Mouse (Mus musculus) left cerebral cortex, adult 9 months (tissue): Measurements from ENCODE around the gene Fgd6.

Experiments
- DNase-seq, 2 experiments: peaks; one replicate each; pipeline ENCODE4 v3.0.0; 2022; ENCODE audit warnings: low spot score in 2 of 2

Gene Fgd6

DNA sequence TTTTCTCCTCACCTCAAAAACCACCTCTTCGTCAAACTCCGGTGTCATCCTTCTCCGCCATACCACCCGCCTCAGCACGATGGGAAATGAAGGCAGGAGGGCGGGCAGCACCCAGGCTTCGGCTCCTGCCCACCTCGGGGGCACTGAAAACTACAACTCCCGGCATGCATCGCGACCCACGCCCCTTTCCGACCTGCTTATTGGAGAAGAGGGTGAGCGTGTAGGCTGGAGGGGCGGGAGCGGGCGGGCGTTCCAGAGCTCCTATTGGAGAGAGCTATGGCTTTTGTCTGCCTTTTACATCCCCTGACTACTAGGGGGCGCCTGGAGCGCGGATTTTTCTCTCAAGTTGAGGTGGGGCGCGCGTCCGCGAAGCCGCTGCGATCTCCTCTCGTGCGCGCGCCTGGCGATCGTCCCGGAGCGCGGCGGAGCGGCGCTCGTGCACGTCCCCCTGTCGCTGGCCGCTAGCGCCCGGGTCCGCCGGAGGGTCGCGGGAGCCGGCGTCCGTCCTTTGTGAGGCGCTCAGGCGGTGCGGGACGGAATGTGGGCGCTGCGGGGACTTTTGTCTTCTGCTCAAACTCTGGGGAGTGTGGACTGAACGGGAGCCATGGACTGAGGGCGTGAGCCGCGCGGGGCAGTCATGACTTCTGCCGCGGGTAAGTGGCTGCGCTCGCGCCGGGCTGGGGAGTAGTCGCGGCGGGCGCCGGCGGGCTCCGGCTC lies at the start of gene Fgd6, which contains the start of gene Vezt:
TSS of gene Fgd6 (plus strand) at position 344 of the 717 bp plus-strand sequence.
TSS of gene Vezt (minus strand) at position 160 of the 717 bp plus-strand sequence.
- peak; percentile 95 to 99 for DNase-seq

GRCm38 (mm10) chr10:93994136-93994535 lies 41.7 kb upstream of the Fgd6 start:
- no peak for DNase-seq

DNA sequence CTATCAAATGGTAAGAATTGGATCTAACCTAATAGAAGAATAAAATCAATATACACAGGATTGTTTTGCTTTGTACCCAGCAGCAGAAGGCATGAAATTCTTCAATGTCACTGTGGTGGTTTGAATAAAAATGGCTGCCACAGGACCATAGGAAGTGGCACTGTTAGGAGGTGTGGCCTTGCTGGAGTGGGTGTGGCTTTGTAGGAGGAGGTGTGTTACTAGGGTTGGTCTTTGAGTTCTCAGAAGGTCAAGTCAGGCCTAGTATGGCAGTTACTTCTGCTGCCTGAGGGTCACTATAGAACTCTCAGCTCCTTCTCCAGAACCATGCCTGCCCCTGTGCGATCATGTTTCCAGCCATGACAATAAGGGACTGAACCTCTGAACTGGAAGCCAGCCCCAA lies 40.7 kb upstream of the Fgd6 start:
- DNase-seq: no peak

DNA sequence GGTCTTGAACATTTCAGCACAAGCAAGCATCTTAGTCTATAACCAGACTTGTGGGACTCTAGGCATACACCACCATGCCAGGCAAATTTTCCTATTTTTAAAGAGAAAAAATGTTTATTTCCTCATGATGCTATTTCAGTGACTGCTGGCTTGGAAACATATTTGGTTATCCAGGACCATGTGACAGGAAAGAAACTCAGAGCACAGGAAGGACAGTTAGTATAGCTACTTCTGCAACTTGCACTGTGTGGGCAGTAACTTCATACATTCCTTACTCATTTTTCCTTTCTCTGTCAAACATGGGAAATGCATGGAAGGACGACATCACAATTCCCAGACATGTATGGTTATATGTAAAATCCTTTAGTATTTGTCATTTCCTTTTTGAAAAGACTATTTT lies 36.4 kb upstream of the Fgd6 start:
- DNase-seq: no peak

DNA sequence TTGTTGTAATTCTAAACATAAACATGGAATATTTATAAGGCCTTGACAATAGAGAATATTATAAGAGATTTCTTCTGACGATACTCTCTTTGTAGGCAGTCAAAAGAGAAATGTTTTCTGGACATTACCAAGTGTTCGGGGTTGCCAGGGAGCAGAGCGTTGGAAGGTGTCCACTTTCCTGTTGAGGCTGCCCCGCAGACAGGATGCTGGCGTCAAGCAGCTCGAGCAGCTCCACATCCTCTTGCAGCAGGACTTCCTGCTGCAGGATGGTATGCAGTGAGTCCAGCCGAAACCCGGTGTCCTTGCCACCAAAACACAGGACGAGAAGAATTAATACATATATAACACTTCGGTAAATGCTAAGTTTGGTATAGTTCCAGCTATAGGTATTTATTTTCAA lies 35.6 kb upstream of the Fgd6 start:
- DNase-seq: no peak

DNA sequence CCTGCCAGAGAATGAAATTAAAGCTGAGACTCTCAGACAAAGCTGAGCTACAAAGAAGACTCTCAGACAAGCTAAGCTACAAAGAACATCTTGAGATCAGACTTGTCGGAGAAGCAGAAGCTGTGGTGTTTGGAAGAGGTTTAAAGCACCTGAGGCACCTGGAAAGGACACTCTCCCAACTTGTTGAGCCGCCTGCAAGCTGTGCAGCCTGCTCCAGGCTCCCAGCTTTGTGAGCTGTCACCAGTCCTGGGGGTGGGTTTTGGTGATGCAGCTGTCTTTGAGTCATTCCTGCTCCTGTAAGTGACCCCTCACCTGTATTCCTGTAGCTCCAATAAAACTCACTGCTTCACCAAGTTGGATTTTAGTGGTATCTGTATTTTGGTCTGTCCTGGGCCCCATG lies 27.4 kb upstream of the Fgd6 start:
- DNase-seq: no peak

GRCm38 (mm10) chr10:94009991-94010679 lies 25.7 kb upstream of the Fgd6 start:
- no peak for DNase-seq

- DNase-seq: no peak
These were observed 24.8 kb upstream of the Fgd6 start for GRCm38 (mm10) chr10:94011024-94011423.

GRCm38 (mm10) chr10:94013196-94013595 lies 22.6 kb upstream of the Fgd6 start:
- DNase-seq: peak in 1 of 2 experiments; percentile 18

DNA sequence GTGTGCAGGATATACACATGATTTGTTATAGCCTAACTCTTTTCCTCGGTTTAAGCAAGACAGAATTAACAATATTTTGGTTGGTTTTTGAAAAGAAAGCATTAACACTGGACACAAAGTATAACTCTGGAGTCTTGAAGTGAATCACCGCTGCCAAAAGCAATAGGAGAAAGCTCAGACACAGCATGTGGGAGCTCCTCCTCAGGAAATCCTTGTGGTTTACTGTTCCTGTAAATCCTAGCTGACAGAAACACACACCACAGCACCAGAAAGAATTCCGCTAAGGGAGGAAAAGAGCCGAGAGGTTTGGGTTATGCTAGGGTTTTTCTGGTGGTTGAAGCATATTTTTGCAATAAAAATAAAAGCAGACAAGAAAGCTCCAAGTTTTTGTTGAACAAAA lies 21.6 kb upstream of the Fgd6 start:
- no peak for DNase-seq

DNA sequence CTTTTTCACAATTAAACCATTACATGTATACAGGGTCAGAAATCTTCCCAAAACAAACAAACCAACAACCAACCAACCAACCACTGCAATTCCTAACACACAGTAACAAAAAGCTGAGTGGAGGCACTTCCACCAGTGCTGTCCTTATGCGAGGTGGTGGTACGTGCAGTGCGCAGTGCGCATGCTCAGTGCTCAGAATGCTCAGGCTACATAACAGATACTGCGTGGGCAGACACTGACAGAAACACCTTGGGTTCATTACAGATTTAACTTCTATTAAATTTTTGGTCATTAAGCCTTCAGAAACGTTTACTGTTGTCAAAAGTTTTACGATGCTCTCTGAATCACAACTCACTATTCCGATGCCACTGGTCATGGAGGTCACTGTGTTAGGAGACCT lies 18.3 kb upstream of the Fgd6 start:
- DNase-seq: no peak

DNA sequence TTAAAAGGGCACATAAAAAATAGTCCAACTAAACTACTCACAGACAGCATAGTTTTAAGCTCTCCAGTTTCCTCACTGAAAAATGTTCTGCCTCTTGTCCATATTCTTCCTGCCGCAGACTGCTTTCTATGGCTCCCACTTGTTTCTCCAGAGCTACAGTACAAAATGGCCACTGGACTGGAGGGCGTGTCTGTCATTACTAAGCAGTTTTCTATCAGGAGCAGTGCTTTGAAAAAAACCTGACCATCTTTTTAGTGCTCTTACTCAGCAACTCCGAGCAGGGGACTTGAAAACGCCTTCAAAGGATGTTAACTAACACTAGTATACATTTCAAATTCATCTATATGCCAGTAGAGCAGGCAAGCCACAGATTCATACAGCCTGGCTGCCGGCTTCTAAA lies 15.2 kb upstream of the Fgd6 start:
- DNase-seq: no peak

DNA sequence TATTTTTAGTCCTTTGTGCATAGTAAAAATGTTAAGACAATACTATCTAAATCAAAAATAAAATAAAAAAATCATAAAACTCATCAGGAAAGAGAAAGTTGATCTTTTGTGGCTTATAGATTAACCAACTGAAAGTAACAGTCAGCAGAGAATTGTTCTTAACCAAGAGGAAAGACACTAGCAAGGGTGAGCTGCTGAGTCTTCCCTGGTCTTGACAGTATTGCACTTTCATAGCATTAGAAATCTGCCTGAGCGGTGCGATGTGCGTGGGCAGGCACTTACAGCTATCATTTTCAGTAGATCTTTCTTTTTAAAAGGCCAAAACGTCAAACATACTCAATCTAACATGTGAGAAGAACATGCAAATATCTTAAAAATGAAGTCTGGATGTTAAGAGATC lies 14.7 kb upstream of the Fgd6 start:
- DNase-seq: no peak

DNA sequence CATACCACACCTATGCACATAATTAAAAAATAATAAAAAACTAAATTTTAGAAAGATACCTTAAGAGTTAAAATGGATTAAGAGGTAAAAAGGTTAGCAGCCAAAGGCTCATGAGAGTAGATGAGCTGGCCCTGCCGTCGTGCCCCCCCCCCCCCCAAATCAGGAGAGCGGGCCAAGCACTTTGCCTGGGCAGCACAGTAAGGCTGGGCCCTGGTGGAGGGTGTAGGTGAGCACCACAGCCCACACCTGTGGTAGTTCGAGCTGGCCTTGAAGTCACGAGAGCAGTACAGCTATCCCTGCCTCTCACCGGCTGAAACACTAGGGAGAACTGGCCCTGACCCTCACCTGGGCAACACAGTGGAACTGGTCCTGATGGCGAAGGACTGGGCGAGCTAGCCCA lies 10.7 kb upstream of the Fgd6 start:
- no peak for DNase-seq

DNA sequence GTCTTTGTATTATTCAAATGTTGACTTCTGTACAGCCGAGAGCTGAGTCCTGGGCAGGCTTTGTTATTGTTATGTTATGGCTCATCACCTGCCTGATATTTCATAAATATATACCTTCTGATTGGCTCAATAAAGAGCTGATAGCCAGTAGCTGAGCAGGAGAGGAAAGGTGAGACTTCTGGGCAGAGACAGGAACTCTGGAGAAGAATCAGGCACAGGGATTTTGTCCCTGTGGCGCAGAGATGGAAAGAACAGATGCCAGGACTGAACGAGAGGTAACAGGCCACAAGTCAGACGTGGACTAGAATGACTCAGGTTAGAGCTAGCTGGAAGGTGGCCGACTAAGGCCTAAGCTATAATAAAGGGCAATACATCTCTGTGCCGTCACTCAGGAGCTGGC lies 7.3 kb upstream of the Fgd6 start:
- DNase-seq: no peak

DNA sequence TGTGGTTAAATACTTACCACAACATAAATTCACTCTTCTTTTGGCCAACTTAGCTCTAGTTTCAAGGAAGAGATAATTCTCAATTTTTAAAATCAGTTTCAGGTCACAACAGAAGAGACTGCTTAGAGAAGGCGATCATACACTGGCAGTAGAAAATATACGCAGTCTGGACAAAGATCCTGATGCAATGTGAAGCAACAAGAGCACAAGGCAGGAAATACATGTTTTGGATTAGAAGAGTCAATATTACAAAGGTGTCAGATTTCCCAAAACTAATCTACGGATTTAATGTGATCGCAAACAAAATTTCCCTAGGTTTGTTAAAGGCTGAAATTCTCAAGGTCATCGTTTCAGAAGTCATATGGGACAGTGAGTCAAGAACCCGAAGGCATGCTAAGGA lies 4.6 kb upstream of the Fgd6 start:
- DNase-seq: no peak

GRCm38 (mm10) chr10:94034876-94035657 lies 734 bp upstream of the Fgd6 start:
- DNase-seq: no peak

GRCm38 (mm10) chr10:94036375-94036758 lies 566 bp downstream of the Fgd6 start:
- DNase-seq: no peak

DNA sequence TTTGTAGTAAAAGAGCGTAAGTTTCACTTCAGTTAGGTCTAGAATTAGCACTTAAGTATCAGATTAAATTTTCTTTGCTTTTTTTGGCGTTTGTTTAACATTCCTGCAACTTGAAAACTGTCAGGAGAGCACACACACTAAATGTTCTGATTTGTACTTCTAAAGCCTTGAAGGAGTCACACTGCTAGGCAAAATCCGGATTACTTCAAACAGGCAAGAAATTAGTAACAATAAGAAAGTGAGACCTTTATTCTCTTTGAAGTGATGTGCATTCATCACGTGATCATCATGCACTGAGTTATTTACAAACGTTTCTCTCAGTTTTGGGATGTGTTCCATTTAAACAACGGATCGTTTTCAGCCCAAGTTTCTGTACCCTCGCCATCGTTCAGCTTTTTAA lies 1.4 kb downstream of the Fgd6 start:
- DNase-seq: no peak

DNA sequence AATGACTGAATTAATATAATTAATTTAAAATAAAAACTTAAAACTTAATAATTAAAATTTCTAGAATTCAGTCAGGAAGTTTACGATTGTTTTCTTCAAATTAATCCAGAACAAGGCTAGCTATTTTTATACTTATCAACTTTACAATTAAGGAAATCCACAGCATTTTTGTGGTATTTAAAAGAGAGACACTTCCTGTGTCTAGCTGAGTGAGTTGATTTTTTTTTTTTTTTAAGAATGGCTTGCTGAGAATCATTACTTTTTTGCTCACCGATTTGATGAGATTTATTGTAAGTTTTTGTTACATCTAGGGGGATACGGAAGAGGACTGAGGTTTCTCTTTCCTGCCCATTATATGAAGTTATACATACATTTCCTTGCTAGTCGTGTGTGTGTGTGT lies 1.8 kb downstream of the Fgd6 start:
- no peak for DNase-seq

GRCm38 (mm10) chr10:94038366-94039260 lies 2.8 kb downstream of the Fgd6 start:
- no peak for DNase-seq

DNA sequence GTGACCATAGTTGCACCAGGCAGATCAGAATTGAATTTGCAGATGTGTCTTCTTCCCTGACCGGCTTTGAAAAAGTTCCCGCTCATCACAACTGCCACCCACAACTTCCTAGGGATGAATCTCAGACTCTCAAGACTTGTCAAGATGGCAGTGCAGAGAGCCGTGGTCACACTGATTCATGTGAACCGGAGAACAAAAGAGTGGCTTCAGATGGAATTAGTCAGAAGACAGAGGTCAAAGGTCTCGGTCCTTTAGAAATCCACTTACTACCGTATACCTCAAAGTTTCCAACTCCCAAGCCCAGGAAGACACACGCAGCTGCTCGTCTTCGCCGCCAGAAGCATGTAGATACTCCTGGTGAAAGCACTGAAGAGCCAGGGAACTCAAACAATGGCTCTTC lies 8.1 kb downstream of the Fgd6 start:
- no peak for DNase-seq
